Mouse (Mus musculus) effector memory CD4-positive, alpha-beta T cell, adult 7 months (primary cell): Measurements from ENCODE around the gene Xpc. TPM values are rescaled to one million over a fixed set of nuclear protein-coding genes. Genes with fewer than 3 reads are reported as not detected.

ENCODE experiments used
- polyA plus RNA-seq: library from polyadenylated mRNA; unstranded; fragments of 100-300 nt; shearing (Covaris generic); gene quantifications from one replicate; pipeline ENCODE4 v1.2.1, GENCODE M21; 2017

The Xpc gene
- 14.3 TPM for polyA plus RNA-seq

GRCm38 (mm10) chr6:91515545-91516449 is at the start of gene Xpc, which contains the start of gene Lsm3:
Xpc (minus strand) TSS chr6:91515888.
Lsm3 (plus strand) TSS chr6:91515928.

GRCm38 (mm10) chr6:91472868-91473804 is 42.6 kb downstream of the Xpc start, which contains the start of the genes Chchd4 and Tmem43:
Chchd4 (minus strand) TSS chr6:91473546.
Tmem43 (plus strand) TSS chr6:91473703.

Other genes starting within 250 kb of the Xpc start
- 0.12 TPM for gene Wnt7a, start 104.5 kb downstream of the Xpc start, polyA plus RNA-seq
- 13.1 TPM for gene Chchd4, start 42.3 kb downstream of the Xpc start, polyA plus RNA-seq
- gene Tmem43, start 42.2 kb downstream of the Xpc start, polyA plus RNA-seq: 38.3 TPM
- gene Lsm3, start within 50 bp of the Xpc start, polyA plus RNA-seq: 119 TPM
- gene Slc6a6, start 168.2 kb upstream of the Xpc start, polyA plus RNA-seq: 70.7 TPM